ENCODE assay signal across 25 mouse cellular contexts in the genomic region with DNA sequence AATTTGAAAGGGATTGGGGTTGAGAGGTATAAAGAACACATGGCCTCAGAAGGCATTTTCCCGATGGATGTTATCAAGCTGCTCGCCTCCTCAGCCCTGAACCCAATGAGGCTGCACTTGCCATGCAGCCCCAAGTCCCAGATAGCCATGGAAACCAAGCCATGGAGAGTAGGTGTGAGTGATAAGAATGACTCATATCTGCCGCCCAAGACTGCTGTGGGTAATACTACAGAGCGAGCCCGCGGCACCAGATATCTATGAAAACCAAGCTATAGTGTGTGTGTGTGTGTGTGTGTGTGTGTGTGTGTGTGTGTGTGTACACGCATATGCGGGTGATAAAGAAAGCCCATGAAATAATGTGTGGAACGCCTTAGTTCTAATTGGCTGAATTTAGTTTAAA. TPM values are rescaled to one million over a fixed set of nuclear protein-coding genes. Genes with fewer than 3 reads are reported as not detected.
A peak's percentile ranks its signal among the peaks of the same experiment; 100 is the strongest.
DNase-seq lines count a peak whose midpoint lies in the region; ATAC-seq lines count a peak whose summit lies in the region.
"Had no signal": no experiment of that assay in that cellular context is flagged by ENCODE, and none has a peak within 500 bp of the region (broad histone marks: within the 10 kb centered on the region; RNA-seq: fewer than 3 reads in every experiment).

No protein-coding gene starts in this region.

- H3K4me1 ChIP-seq in liver, embryonic 12.5 days = no peaks in the 10 kb centered on the region
- no peaks in the 10 kb centered on the region for H3K4me1 ChIP-seq in hindbrain, embryonic 12.5 days
- H3K4me1 ChIP-seq: embryonic facial prominence, embryonic 15.5 days; forebrain, embryonic 10.5 days; hindbrain, embryonic 10.5 days; limb, embryonic 10.5 days; midbrain, embryonic 15.5 days had no signal

- DNase-seq in right cerebral cortex, adult 18-20 months = peak; percentile 28
- no peak for DNase-seq in right cerebral cortex, postnatal 4 days
- peak; percentile 0 for DNase-seq in WW6 (ENCODE audit: low read depth, low spot score)
- DNase-seq in layer of hippocampus, adult 18-20 months (ENCODE audit: low spot score in 2 of 2) = no peak
- DNase-seq: embryo, embryonic 11 days; gastrocnemius, postnatal 36 days; kidney, adult 2 months; kidney, postnatal 25 days; lung, adult 18-20 months; lung, postnatal 14 days; right cerebral cortex, postnatal 14 days had no signal

- peak; percentile 85 for ATAC-seq in liver, embryonic 12.5 days
- peak; percentile 94 for ATAC-seq in megakaryocyte-erythroid progenitor cell, adult 5-6 weeks (replicated peaks; ENCODE audit: low FRiP score, low TSS enrichment, poor library complexity, severe bottlenecking)
- no peak for ATAC-seq in hindbrain, embryonic 12.5 days (ENCODE audit: low FRiP score)
- ATAC-seq: inflammation-experienced regulatory T-cells, adult 6 months; midbrain, embryonic 15.5 days had no signal

- no peaks in the 10 kb centered on the region for H3K27me3 ChIP-seq in liver, embryonic 12.5 days (replicated peaks)
- no peaks in the 10 kb centered on the region for H3K27me3 ChIP-seq in hindbrain, embryonic 12.5 days
- H3K27me3 ChIP-seq: embryonic facial prominence, embryonic 15.5 days; megakaryocyte, embryonic 14.5 days; midbrain, embryonic 15.5 days had no signal

- H3K4me3 ChIP-seq in liver, embryonic 12.5 days = no peak overlapping the region
- no peak overlapping the region for H3K4me3 ChIP-seq in hindbrain, embryonic 12.5 days
- H3K4me3 ChIP-seq: embryonic facial prominence, embryonic 15.5 days; forebrain, embryonic 10.5 days; hindbrain, embryonic 10.5 days; left cerebral cortex, adult 2 months; limb, embryonic 10.5 days; megakaryocyte, embryonic 14.5 days; midbrain, embryonic 15.5 days; myocyte had no signal

- H3K36me3 ChIP-seq in liver, embryonic 12.5 days = no peaks in the 10 kb centered on the region
- H3K36me3 ChIP-seq in hindbrain, embryonic 12.5 days = no peaks in the 10 kb centered on the region
- H3K36me3 ChIP-seq: embryonic facial prominence, embryonic 15.5 days; forebrain, embryonic 10.5 days; hindbrain, embryonic 10.5 days; limb, embryonic 10.5 days; midbrain, embryonic 15.5 days had no signal

- WGBS in liver, embryonic 12.5 days (ENCODE audit: insufficient replicate concordance) = 60% methylated on average over 9 of the region's 9 CpGs
- WGBS in hindbrain, embryonic 12.5 days = 92% methylated on average over 9 of the region's 9 CpGs

- no peak overlapping the region for H3K9ac ChIP-seq in liver, embryonic 12.5 days
- H3K9ac ChIP-seq in hindbrain, embryonic 12.5 days = no peak overlapping the region
- H3K9ac ChIP-seq: embryonic facial prominence, embryonic 15.5 days; midbrain, embryonic 15.5 days had no signal

- H3K4me2 ChIP-seq in liver, embryonic 12.5 days = no peak overlapping the region
- no peak overlapping the region for H3K4me2 ChIP-seq in hindbrain, embryonic 12.5 days (replicated peaks)
- H3K4me2 ChIP-seq: embryonic facial prominence, embryonic 15.5 days; midbrain, embryonic 15.5 days had no signal

- H3K27ac ChIP-seq in liver, embryonic 12.5 days = no peak overlapping the region
- H3K27ac ChIP-seq in hindbrain, embryonic 12.5 days = no peak overlapping the region
- H3K27ac ChIP-seq: embryonic facial prominence, embryonic 15.5 days; forebrain, embryonic 10.5 days; hindbrain, embryonic 10.5 days; left cerebral cortex, adult 2 months; limb, embryonic 10.5 days; midbrain, embryonic 15.5 days had no signal

- no peaks in the 10 kb centered on the region for H3K9me3 ChIP-seq in liver, embryonic 12.5 days (replicated peaks)
- no peaks in the 10 kb centered on the region for H3K9me3 ChIP-seq in hindbrain, embryonic 12.5 days (replicated peaks)
- H3K9me3 ChIP-seq: embryonic facial prominence, embryonic 15.5 days; forebrain, embryonic 10.5 days; hindbrain, embryonic 10.5 days; limb, embryonic 10.5 days; megakaryocyte, embryonic 14.5 days; midbrain, embryonic 15.5 days had no signal

RNA-seq across cellular contexts. Expression of gene Serpinb7, which starts 14.9 kb away (rescaled TPM):
- not detected in 2 replicates for polyA plus RNA-seq in liver, embryonic 12.5 days (2016; fragmentation: Nextera tagmentation; extraction: Ambion mirVana)
- total RNA-seq in megakaryocyte-erythroid progenitor cell, adult 5-6 weeks (2014; fragmentation: Nextera tagmentation) = not detected in 2 replicates
- not detected in 2 replicates for total RNA-seq in megakaryocyte-erythroid progenitor cell, adult 5-6 weeks (2017)
- polyA plus RNA-seq in hindbrain, embryonic 12.5 days (2016; fragmentation: Nextera tagmentation; extraction: Ambion mirVana) = not detected in 2 replicates
- total RNA-seq in layer of hippocampus, adult 18-20 months (2021) = under 1 TPM in 1 of 2 experiments, not detected in 1; 0.17 TPM
- total RNA-seq: gastrocnemius, postnatal 36 days; heart, adult 8-10 months; left cerebral cortex, adult 2 months had no signal
- polyA plus RNA-seq: forebrain, embryonic 10.5 days; inflammation-experienced regulatory T-cells, adult 6 months; kidney, adult 2 months; limb, embryonic 10.5 days; midbrain, embryonic 15.5 days had no signal

RNA-seq across cellular contexts. Expression of gene Serpinb11, which starts 23.5 kb away (rescaled TPM):
- not detected in 2 replicates for polyA plus RNA-seq in liver, embryonic 12.5 days (2016; fragmentation: Nextera tagmentation; extraction: Ambion mirVana)
- total RNA-seq in megakaryocyte-erythroid progenitor cell, adult 5-6 weeks (2014; fragmentation: Nextera tagmentation) = not detected in 2 replicates
- total RNA-seq in megakaryocyte-erythroid progenitor cell, adult 5-6 weeks (2017) = not detected in 2 replicates
- polyA plus RNA-seq in hindbrain, embryonic 12.5 days (2016; fragmentation: Nextera tagmentation; extraction: Ambion mirVana) = not detected in 2 replicates
- not detected for total RNA-seq in layer of hippocampus, adult 18-20 months (2021)
- total RNA-seq: gastrocnemius, postnatal 36 days; heart, adult 8-10 months; left cerebral cortex, adult 2 months had no signal
- polyA plus RNA-seq: forebrain, embryonic 10.5 days; hindbrain, embryonic 10.5 days; inflammation-experienced regulatory T-cells, adult 6 months; kidney, adult 2 months; limb, embryonic 10.5 days; midbrain, embryonic 15.5 days; myocyte; neural tube, embryonic 14.5 days had no signal

Comparison
In these comparisons a context has a peak if more than half of its experiments do, and no peak if none do; other contexts are left out.
1. DNase-seq: peak in right cerebral cortex, adult 18-20 months (single experiment) and WW6 (single experiment); none in right cerebral cortex, postnatal 4 days (single experiment) and layer of hippocampus, adult 18-20 months (0 of 2).